Mouse (Mus musculus) megakaryocyte, embryonic 14.5 days (primary cell): ENCODE results near the gene Spcs2. TPM values are rescaled to one million over a fixed set of nuclear protein-coding genes. Genes with fewer than 3 reads are reported as not detected.

Experiments
- H3K27me3 ChIP-seq: replicated peaks from 2 replicates; pipeline ENCODE3; 2012; ENCODE audit warnings: inconsistent platforms
- H3K36me3 ChIP-seq: replicated peaks from 2 replicates; pipeline ENCODE3; 2012; ENCODE audit warnings: low read length, inconsistent platforms, mixed read lengths
- H3K4me1 ChIP-seq: 2 replicates; pipeline ENCODE4 v1.6.1; 2012; ENCODE audit warnings: inconsistent platforms
- H3K4me3 ChIP-seq: replicated peaks from 2 replicates; pipeline ENCODE3; 2012; ENCODE audit warnings: moderate library complexity, mild to moderate bottlenecking, inconsistent platforms
- H3K9me3 ChIP-seq: 2 replicates; pipeline ENCODE4 v1.6.1; 2012; ENCODE audit warnings: inconsistent platforms
- FLI1 ChIP-seq: IDR thresholded peaks from 2 replicates; pipeline ENCODE4 v1.6.1; 2012; ENCODE audit warnings: low read length, inconsistent platforms, mixed read lengths
- GATA1 ChIP-seq: IDR thresholded peaks from 3 replicates; pipeline ENCODE4 v1.6.1; 2012; ENCODE audit warnings: mixed read lengths, low read length, inconsistent platforms, borderline replicate concordance
- polyA plus RNA-seq: library from polyadenylated mRNA; stranded (reverse); fragments of >175 nt; gene quantifications from 2 replicates; pipeline ENCODE4 v1.2.3, GENCODE M21; 2012; ENCODE audit warnings: low replicate concordance; ENCODE audit not compliant: insufficient read depth

Spcs2 gene
- polyA plus RNA-seq, 1 experiment = 108 TPM

DNA sequence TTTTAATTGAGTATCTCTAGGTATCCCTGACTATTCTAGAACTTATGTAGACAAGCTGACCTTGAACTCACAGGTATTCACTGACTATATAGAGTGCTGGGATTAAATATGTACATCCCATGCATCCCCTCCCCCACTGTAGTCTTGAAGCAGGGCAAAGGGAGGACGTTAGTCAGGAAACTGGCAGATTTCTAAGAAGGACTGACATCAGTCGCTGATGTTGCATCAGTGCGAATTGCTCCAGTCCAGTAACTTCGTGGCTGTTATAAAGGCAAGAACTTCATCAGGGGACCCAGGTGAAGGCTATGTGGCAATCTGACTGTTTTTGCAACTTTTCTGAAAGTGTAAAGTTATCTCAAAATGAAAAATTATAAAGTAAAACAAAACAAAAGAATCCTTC is 6.0 kb upstream of the Spcs2 start:
- H3K4me3 ChIP-seq = no peak overlapping the region
- TF ChIP-seq FLI1 (no peak), GATA1 (no peak)
- peaks cover 14% of the 10 kb centered on the region for H3K27me3 ChIP-seq
- no peaks in the 10 kb centered on the region for H3K9me3 ChIP-seq
- H3K4me1 ChIP-seq = peaks cover 41% of the 10 kb centered on the region
- no peaks in the 10 kb centered on the region for H3K36me3 ChIP-seq

DNA sequence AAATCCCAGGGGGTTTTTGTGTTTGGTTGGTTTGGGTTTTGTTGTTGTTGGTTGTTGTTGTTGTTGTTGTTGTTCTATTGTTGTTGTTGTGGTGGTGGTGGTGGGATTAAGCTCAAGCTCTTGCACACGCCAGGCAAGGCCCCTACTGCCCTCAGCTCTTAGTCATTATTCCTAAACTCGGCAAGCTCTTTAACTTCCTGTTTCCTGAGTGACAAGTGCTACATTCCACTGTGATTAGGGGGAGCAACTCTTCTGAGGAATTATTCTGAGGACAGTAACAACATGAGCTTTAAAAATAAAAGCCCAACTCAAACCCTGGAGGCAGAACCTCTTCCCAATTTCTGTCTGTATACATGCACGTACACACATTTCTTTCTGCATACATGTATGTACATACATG is 2.0 kb upstream of the Spcs2 start:
- TF ChIP-seq GATA1 (no peak), FLI1 (no peak)
- Histone ChIP-seq H3K4me1 (peaks cover 53% of the 10 kb centered on the region), H3K9me3 (no peaks in the 10 kb centered on the region), H3K4me3 (no peak overlapping the region), H3K27me3 (peaks cover 8% of the 10 kb centered on the region), H3K36me3 (no peaks in the 10 kb centered on the region)

DNA sequence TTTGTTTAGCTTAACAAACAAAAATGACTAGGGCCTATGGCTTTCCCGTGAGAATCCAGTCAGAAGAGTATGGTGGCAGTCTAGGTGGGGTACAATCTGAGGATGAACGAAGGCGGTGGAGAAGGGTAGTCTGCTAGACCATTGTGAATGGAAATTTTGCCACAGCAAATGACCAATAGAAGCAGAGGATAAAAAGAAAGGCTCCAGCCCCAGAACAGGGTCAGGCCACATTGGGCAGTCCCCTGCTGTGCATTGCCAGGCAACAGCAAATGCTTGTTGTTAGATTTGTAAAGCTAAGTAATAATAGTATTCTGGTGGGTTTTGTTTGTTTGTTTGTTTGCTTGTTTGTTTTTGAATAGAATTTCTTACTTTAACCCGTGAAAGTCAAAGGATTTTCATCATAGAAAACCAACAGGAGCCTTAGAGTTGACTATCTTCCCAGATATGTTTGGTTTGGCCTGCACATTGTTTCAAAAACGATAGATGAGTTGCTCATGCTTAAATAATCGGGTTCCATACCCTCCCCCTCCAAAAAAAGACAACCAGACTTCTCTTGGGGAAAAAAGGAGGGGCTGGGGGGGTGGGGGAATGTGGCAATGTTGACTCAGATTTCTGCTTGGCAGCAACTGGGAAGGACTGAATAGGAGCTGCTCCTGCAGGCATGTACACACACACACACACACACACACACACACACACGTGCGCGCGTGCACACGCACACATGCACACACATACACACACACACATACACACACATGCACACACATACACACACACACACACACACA is 1.2 kb upstream of the Spcs2 start:
- Histone ChIP-seq H3K9me3 (no peaks in the 10 kb centered on the region), H3K4me3 (no peak overlapping the region), H3K27me3 (peaks cover 8% of the 10 kb centered on the region), H3K4me1 (peaks cover 49% of the 10 kb centered on the region), H3K36me3 (no peaks in the 10 kb centered on the region)
- TF ChIP-seq GATA1 = no peak
- TF ChIP-seq FLI1 = no peak

DNA sequence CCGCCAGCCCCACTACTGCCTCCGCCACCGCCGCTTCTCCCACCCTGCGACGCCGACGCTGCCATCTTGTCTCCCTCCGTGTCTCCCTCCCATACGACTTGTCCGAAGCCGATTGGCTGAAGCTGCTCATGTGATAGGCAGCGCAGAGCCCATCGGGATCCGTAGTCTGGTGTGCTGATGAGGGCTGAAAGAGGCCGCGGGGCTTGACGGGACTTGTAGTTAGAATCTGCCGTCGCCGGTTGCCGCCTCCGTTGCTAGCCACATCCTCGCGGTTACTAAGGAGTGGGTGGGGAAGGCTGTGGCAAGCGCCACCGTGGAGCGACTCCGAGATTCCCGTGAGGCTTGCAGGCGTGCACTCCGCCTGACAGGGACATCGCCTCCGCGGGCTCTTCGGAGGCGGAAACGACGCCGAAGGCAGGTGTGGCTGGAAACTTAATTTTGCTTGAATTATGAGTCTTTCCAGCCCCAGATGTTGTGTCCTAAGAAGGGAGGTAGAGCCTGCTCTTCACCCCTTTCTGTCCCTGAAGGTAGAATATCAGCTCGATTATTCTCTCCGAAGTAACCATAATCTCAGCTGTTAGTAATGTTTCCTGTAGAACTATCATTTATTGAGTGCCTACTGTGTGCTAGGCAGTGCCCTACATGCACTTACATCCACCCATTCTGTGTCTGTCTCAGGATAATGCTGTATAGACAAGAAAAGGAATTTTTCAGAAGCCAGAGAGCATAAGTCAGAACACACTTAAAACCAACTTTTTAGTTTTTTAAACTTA is 4.3 kb downstream of the Spcs2 start, which contains the start of gene Xrra1:
Gene Xrra1, plus strand, starts transcription at position 304 of the 773 bp plus-strand sequence.
- peaks cover 56% of the 10 kb centered on the region for H3K4me1 ChIP-seq
- peaks cover 2% of the 10 kb centered on the region for H3K27me3 ChIP-seq
- H3K36me3 ChIP-seq = peaks cover 25% of the 10 kb centered on the region
- TF ChIP-seq FLI1 = no peak
- TF ChIP-seq GATA1 = no peak
- peak within 1 kb of the TSS; percentile 97 for H3K4me3 ChIP-seq
- H3K9me3 ChIP-seq = no peaks in the 10 kb centered on the region

DNA sequence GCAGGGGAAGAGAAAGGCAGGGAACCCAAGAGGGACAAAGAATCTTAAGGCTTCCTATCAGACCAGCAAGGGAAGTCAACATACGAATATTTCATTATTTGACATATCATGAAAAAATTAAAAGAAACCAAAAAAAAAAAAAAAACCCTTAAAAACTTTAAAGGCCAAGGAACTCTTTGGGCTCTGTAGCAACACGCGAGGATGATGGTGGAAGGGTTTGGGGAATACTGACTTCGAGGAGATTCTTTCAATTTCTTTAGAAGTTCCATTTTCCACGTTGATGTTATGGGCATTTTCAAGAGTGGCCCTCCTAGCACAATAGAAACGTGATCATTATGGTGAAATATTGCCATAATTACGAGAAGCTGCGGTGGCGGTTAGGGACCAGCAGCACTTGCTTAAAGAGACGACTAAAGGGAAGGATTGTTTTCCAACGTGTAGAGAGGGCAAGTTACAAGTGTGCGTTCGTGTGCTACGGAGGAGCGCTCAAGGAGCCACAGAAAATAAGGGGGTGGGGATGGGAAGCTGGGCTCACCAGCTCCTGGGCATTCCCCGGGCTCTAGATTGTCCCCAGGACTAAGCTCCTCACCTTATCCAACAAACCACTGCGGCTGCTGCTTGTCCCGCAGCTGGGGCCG is 5.0 kb downstream of the Spcs2 start:
- peak overlapping the region; percentile 97 for H3K4me3 ChIP-seq
- TF ChIP-seq FLI1 (no peak), GATA1 (no peak)
- H3K9me3 ChIP-seq = no peaks in the 10 kb centered on the region
- peaks cover 2% of the 10 kb centered on the region for H3K27me3 ChIP-seq
- peaks cover 32% of the 10 kb centered on the region for H3K36me3 ChIP-seq
- H3K4me1 ChIP-seq = peaks cover 56% of the 10 kb centered on the region

DNA sequence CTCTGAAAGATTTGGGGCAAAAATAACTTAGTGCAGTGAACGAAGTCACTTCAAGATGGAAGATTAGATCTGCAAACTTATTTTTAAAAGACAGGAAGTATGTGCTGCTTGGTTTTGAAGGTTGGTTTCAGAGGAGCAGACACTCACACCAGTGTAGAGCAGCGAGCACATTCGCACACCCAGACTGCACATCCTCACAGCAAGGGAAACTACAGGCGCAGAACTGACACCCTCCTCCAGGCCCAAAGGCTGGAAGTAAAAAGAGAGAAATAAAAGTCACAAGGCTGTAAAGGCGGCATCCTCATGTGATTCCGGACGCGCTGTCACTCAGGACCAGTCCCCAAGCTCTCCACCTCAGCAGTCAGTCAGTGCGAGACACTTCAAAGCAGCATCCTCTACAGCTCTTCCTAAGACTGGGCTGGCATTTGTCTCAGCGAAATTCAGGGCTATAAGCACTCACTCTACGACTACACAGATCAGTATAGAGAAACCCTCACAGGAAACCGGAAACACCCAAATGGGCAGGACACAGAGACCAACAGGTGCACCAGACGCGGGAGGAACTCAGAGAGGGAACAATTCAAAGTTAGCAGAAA is 6.9 kb downstream of the Spcs2 start:
- no peaks in the 10 kb centered on the region for H3K27me3 ChIP-seq
- peak overlapping the region; percentile 77 for H3K4me3 ChIP-seq
- peaks cover 67% of the 10 kb centered on the region for H3K4me1 ChIP-seq
- no peaks in the 10 kb centered on the region for H3K9me3 ChIP-seq
- TF ChIP-seq GATA1 = no peak
- peaks cover 51% of the 10 kb centered on the region for H3K36me3 ChIP-seq

DNA sequence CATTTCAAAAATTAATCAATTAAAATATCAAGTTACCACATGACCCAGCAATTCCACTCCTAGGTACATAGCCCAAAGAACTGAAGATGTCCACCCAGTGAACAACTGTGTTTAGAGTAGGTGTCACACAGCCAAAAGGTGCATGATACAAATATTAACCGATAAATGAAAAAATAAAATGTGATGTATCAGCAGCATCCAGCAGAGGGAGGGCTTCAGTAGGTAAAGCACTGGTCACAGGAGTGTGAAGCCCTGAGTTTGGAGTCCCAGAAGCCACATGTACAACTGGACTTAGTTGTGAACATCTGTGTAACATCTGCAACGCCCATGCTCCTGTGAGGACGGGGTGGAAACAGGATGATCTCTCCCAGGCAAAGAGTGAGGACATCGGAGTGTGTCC is 9.0 kb downstream of the Spcs2 start:
- Histone ChIP-seq H3K4me1 (peaks cover 70% of the 10 kb centered on the region), H3K36me3 (peaks cover 66% of the 10 kb centered on the region), H3K27me3 (no peaks in the 10 kb centered on the region), H3K9me3 (no peaks in the 10 kb centered on the region), H3K4me3 (no peak overlapping the region)
- TF ChIP-seq FLI1 = no peak
- no peak for TF ChIP-seq GATA1

DNA sequence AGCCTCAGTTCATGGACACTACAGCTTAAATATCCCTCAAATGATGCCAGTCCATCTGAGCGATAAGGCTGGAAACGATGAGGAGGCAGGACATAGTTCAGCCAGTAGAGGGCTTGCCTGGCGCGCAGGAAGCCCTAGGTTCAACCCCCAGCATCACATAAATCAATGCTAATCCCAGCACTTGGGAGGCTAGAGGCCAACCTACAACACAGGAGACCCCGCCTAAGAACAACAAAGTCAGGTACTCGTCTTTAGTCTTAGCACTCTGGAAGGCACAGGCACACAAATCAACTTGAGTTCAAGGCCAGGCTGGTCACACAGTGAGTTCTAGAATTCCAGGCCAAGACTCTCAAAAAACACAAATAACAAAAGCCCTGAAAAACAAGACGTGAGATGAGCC is 9.9 kb downstream of the Spcs2 start:
- peaks cover 75% of the 10 kb centered on the region for H3K36me3 ChIP-seq
- peaks cover 71% of the 10 kb centered on the region for H3K4me1 ChIP-seq
- no peaks in the 10 kb centered on the region for H3K27me3 ChIP-seq
- no peak overlapping the region for H3K4me3 ChIP-seq
- TF ChIP-seq GATA1 = no peak
- TF ChIP-seq FLI1 = no peak
- H3K9me3 ChIP-seq = no peaks in the 10 kb centered on the region

DNA sequence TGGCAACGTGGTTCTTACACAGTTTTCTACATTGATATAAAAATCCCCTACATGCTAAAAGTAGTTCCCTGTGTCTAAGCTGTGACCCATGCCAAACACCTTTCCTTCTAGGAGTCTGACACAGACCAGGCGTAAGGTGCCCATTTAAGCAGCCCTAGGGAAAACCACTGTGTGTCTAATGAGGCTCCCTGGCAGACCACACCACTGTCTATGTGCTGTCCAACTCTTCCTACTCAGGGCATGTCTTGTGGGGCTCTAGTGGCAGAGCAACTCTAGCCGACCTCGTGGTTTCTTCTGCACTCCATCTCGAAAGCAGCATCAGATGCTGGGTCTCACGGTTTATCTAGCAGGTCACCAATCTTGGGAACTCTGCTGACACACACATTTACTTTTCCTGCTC is 11.6 kb downstream of the Spcs2 start:
- TF ChIP-seq GATA1 (no peak), FLI1 (no peak)
- H3K4me3 ChIP-seq = no peak overlapping the region
- H3K27me3 ChIP-seq = no peaks in the 10 kb centered on the region
- H3K9me3 ChIP-seq = no peaks in the 10 kb centered on the region
- H3K36me3 ChIP-seq = peaks cover 90% of the 10 kb centered on the region
- H3K4me1 ChIP-seq = peaks cover 63% of the 10 kb centered on the region

DNA sequence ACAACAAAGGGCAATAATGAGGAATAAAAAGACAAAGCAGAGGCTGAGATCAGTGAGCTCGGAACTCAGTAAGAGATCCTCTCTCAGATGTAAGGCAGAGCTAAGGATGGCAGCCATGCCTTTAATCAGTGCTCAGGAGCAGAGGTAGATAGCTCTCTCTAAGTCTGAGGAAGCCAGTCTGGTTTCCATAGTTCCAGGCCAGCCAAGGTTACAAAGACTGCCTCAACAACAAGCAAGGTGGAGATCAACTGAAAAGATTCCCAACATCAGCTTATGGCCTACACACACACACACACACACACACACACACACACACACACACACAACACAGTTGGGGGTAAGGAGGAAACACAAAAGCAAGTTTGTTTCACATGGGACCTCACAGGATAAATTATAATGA is 12.1 kb downstream of the Spcs2 start:
- Histone ChIP-seq H3K9me3 (no peaks in the 10 kb centered on the region), H3K36me3 (peaks cover 90% of the 10 kb centered on the region), H3K27me3 (no peaks in the 10 kb centered on the region), H3K4me3 (no peak overlapping the region), H3K4me1 (peaks cover 58% of the 10 kb centered on the region)
- TF ChIP-seq FLI1 (no peak), GATA1 (no peak)
